ENCODE assay signal across 8 mouse cellular contexts in the genomic region with DNA sequence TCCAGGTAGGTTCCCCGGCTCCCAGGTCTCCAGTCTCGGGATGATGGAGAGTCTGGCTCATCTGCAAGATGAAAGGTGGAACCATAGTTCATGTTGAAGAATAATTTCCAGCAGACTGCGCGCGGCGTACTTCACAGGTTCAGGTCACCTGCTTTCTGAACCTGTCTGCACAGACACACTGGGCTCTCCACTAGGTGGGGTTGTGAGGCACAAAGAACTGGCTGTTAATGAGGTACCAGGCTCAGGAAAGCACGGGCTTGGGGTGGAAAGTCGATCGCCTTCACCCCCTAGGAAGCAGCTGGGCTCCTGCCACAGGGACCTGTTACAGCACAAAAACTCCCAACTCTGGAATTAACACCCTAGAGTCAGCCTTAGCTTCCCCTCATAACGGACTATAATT. TPM values are rescaled to one million over a fixed set of nuclear protein-coding genes. Genes with fewer than 3 reads are reported as not detected.
DNase-seq lines count a peak whose midpoint lies in the region; ATAC-seq and TF ChIP-seq lines count a peak whose summit lies in the region.
"Had no signal": no experiment of that assay in that cellular context is flagged by ENCODE, and none has a peak within 500 bp of the region (broad histone marks: within the 10 kb centered on the region; RNA-seq: fewer than 3 reads in every experiment).

No protein-coding gene starts in this region.

- TF ChIP-seq EP300 in liver, postnatal 0 days (IDR thresholded peaks at IDR 0.05; ENCODE audit: low read depth), result no peak

- TF ChIP-seq CTCF in liver, postnatal 0 days (IDR thresholded peaks at IDR 0.05; ENCODE audit: low read depth), result peak; percentile 76

- H3K4me2 ChIP-seq in midbrain, embryonic 15.5 days, result no peak overlapping the region
- peak overlapping the region; percentile 48 for H3K4me2 ChIP-seq in liver, postnatal 0 days (ENCODE audit: low read depth, low read length)

- H3K4me3 ChIP-seq in midbrain, embryonic 10.5 days, result no peak overlapping the region
- no peak overlapping the region for H3K4me3 ChIP-seq in midbrain, embryonic 15.5 days
- peak overlapping the region; percentile 41 for H3K4me3 ChIP-seq in liver, postnatal 0 days (ENCODE audit: low read depth, low read length)
- H3K4me3 ChIP-seq: neural tube, embryonic 12.5 days had no signal

- no peak overlapping the region for H3K27ac ChIP-seq in midbrain, embryonic 10.5 days (replicated peaks)
- no peak overlapping the region for H3K27ac ChIP-seq in midbrain, embryonic 15.5 days
- peak overlapping the region; percentile 89 for H3K27ac ChIP-seq in liver, postnatal 0 days (ENCODE audit: low read depth)
- H3K27ac ChIP-seq: neural tube, embryonic 12.5 days had no signal

- H3K36me3 ChIP-seq in midbrain, embryonic 10.5 days, result peaks cover 14% of the 10 kb centered on the region
- peaks cover 14% of the 10 kb centered on the region; the same call in 1 of the 2 replicates for H3K36me3 ChIP-seq in midbrain, embryonic 15.5 days (replicated peaks)
- H3K36me3 ChIP-seq in liver, postnatal 0 days (replicated peaks; ENCODE audit: insufficient read depth, low read length), result no peaks in the 10 kb centered on the region
- H3K36me3 ChIP-seq in splenic B cell, adult 2 months (ENCODE audit: control insufficient read depth, insufficient read depth, low read length, poor library complexity, severe bottlenecking), result no peaks in the 10 kb centered on the region

- peaks cover 53% of the 10 kb centered on the region for H3K4me1 ChIP-seq in midbrain, embryonic 10.5 days
- H3K4me1 ChIP-seq in midbrain, embryonic 15.5 days, result peaks cover 22% of the 10 kb centered on the region
- peaks cover 3% of the 10 kb centered on the region; the same call in 1 of the 2 replicates for H3K4me1 ChIP-seq in liver, postnatal 0 days (ENCODE audit: insufficient read depth)

- 20% methylated on average over 10 of the region's 10 CpGs for WGBS in midbrain, embryonic 10.5 days
- WGBS in midbrain, embryonic 15.5 days, result 20% methylated on average over 10 of the region's 10 CpGs
- 15% methylated on average over 10 of the region's 10 CpGs for WGBS in liver, postnatal 0 days (ENCODE audit: insufficient replicate concordance)

- no peak for ATAC-seq in midbrain, embryonic 15.5 days (replicated peaks)
- peak; percentile 80 for ATAC-seq in liver, postnatal 0 days

- no peak overlapping the region for H3K9ac ChIP-seq in midbrain, embryonic 15.5 days
- H3K9ac ChIP-seq in liver, postnatal 0 days (replicated peaks), result peak overlapping the region; percentile 35
- H3K9ac ChIP-seq: neural tube, embryonic 12.5 days had no signal

- peak; percentile 41 for DNase-seq in midbrain, embryonic 10.5 days (ENCODE audit: low spot score)
- peak; percentile 82 for DNase-seq in ZHBTc4 (ENCODE audit: low read depth, low spot score)
- DNase-seq in embryo, embryonic 10 days (ENCODE audit: low spot score), result peak; percentile 80
- peak; percentile 85 to 87 for DNase-seq in kidney, adult 8-10 months
- DNase-seq in liver, postnatal 0 days, result peak; percentile 75
- peak; percentile 50 for DNase-seq in splenic B cell, adult 2 months (ENCODE audit: low read depth, low spot score)

- H3K27me3 ChIP-seq in midbrain, embryonic 10.5 days (ENCODE audit: low read depth, poor library complexity, severe bottlenecking), result peaks cover 22% of the 10 kb centered on the region
- H3K27me3 ChIP-seq in midbrain, embryonic 15.5 days (replicated peaks), result no peaks in the 10 kb centered on the region
- peaks cover 19% of the 10 kb centered on the region for H3K27me3 ChIP-seq in liver, postnatal 0 days (ENCODE audit: insufficient read depth, low read length)
- H3K27me3 ChIP-seq in splenic B cell, adult 2 months (ENCODE audit: control insufficient read depth, insufficient read depth, low read length, poor library complexity, severe bottlenecking), result no peaks in the 10 kb centered on the region; the same call in 1 of the 2 replicates
- H3K27me3 ChIP-seq: neural tube, embryonic 12.5 days had no signal

- H3K9me3 ChIP-seq in midbrain, embryonic 10.5 days (replicated peaks), result no peaks in the 10 kb centered on the region
- H3K9me3 ChIP-seq in midbrain, embryonic 15.5 days, result no peaks in the 10 kb centered on the region
- no peaks in the 10 kb centered on the region for H3K9me3 ChIP-seq in liver, postnatal 0 days (ENCODE audit: low read length)
- H3K9me3 ChIP-seq: neural tube, embryonic 12.5 days had no signal

RNA-seq across cellular contexts. Expression of gene Dlat, which starts 34.1 kb away (rescaled TPM):
- 57.5 and 58.6 TPM in 2 replicates for polyA plus RNA-seq in midbrain, embryonic 10.5 days (2016; fragmentation: Nextera tagmentation; extraction: Ambion mirVana)
- polyA plus RNA-seq in midbrain, embryonic 15.5 days (2015; fragmentation: Nextera tagmentation; extraction: Ambion mirVana), result 43.9 and 51.9 TPM in 2 replicates
- polyA plus RNA-seq in liver, postnatal 0 days (2015; fragmentation: Nextera tagmentation; extraction: Ambion mirVana), result 25.5 and 26.1 TPM in 2 replicates

RNA-seq across cellular contexts. Expression of gene Dixdc1, which starts 45.7 kb away (rescaled TPM):
- polyA plus RNA-seq in midbrain, embryonic 10.5 days (2016; fragmentation: Nextera tagmentation; extraction: Ambion mirVana), result 20.6 and 21.8 TPM in 2 replicates
- polyA plus RNA-seq in midbrain, embryonic 15.5 days (2015; fragmentation: Nextera tagmentation; extraction: Ambion mirVana), result 33.0 and 37.9 TPM in 2 replicates
- 3.6 and 3.7 TPM in 2 replicates for polyA plus RNA-seq in liver, postnatal 0 days (2015; fragmentation: Nextera tagmentation; extraction: Ambion mirVana)

RNA-seq across cellular contexts. Expression of gene 2310030G06Rik, which starts 52.7 kb away (rescaled TPM):
- 1.4 TPM in 2 replicates for polyA plus RNA-seq in midbrain, embryonic 10.5 days (2016; fragmentation: Nextera tagmentation; extraction: Ambion mirVana)
- 1.5 and 2.3 TPM in 2 replicates for polyA plus RNA-seq in midbrain, embryonic 15.5 days (2015; fragmentation: Nextera tagmentation; extraction: Ambion mirVana)
- 11.6 and 13.9 TPM in 2 replicates for polyA plus RNA-seq in liver, postnatal 0 days (2015; fragmentation: Nextera tagmentation; extraction: Ambion mirVana)

RNA-seq across cellular contexts. Expression of gene Cryab, which starts 57.5 kb away (rescaled TPM):
- polyA plus RNA-seq in midbrain, embryonic 10.5 days (2016; fragmentation: Nextera tagmentation; extraction: Ambion mirVana), result 3.6 and 5.9 TPM in 2 replicates
- polyA plus RNA-seq in midbrain, embryonic 15.5 days (2015; fragmentation: Nextera tagmentation; extraction: Ambion mirVana), result 10.7 and 11.8 TPM in 2 replicates
- polyA plus RNA-seq in liver, postnatal 0 days (2015; fragmentation: Nextera tagmentation; extraction: Ambion mirVana), result 9.1 and 14.2 TPM in 2 replicates

RNA-seq across cellular contexts. Expression of gene Hspb2, which starts 58.5 kb away (rescaled TPM):
- polyA plus RNA-seq in midbrain, embryonic 10.5 days (2016; fragmentation: Nextera tagmentation; extraction: Ambion mirVana), result 0.33 and 0.60 TPM in 2 replicates
- polyA plus RNA-seq in midbrain, embryonic 15.5 days (2015; fragmentation: Nextera tagmentation; extraction: Ambion mirVana), result 0.87 and 1.1 TPM in 2 replicates
- 0.86 and 1.2 TPM in 2 replicates for polyA plus RNA-seq in liver, postnatal 0 days (2015; fragmentation: Nextera tagmentation; extraction: Ambion mirVana)
